Mouse (Mus musculus) cerebellum, adult 11-12 months (tissue): ENCODE measurements around the gene Myh1.

ENCODE experiments used
- DNase-seq: peaks from one replicate; pipeline ENCODE4 v3.0.0; 2022

Gene Myh1

GRCm38 (mm10) chr11:67235639-67236358 lies 35.9 kb downstream of the Myh1 start:
- no peak for DNase-seq

- no peak for DNase-seq
These were observed 36.9 kb downstream of the Myh1 start for GRCm38 (mm10) chr11:67236799-67237198.

GRCm38 (mm10) chr11:67237481-67238079 lies 37.7 kb downstream of the Myh1 start, which contains the start of gene Myh4:
Gene Myh4, plus strand, starts transcription at chr11:67238029.
- DNase-seq, result no peak

- no peak for DNase-seq
These were observed 41.2 kb downstream of the Myh1 start for GRCm38 (mm10) chr11:67241051-67241450.

GRCm38 (mm10) chr11:67253691-67254090 lies 53.8 kb downstream of the Myh1 start:
- DNase-seq, result no peak

- no peak for DNase-seq
These were observed 57.2 kb downstream of the Myh1 start for GRCm38 (mm10) chr11:67257048-67257447.

GRCm38 (mm10) chr11:67260956-67261355 lies 61.1 kb downstream of the Myh1 start:
- DNase-seq, result no peak
